Mouse (Mus musculus): ENCODE data around the gene Rph3a. TPM values are rescaled to one million over a fixed set of nuclear protein-coding genes. Genes with fewer than 3 reads are reported as not detected.
"Not testable (repeated sequence)": the region's sequence is repeated elsewhere in the genome, so short reads cannot be mapped to it uniquely, and the experiment has no call there.

Gene Rph3a
- polyA plus RNA-seq, 1 experiment from 2014 or later = 7.7 TPM

GRCm38 (mm10) chr5:120900666-120901065, 109.2 kb downstream of the Rph3a start:
- no peak overlapping the region for H3K9ac ChIP-seq
- WGBS = 57% methylated on average over 1 of the region's 1 CpGs

GRCm38 (mm10) chr5:120898726-120899125, 111.2 kb downstream of the Rph3a start:
- Histone ChIP-seq H3K4me2 (no peak overlapping the region), H3K27ac (no peak overlapping the region), H3K27me3 (no peaks in the 10 kb centered on the region), H3K9me3 (replicated peaks) (no peaks in the 10 kb centered on the region; the same call in 1 of the 2 replicates), H3K4me3 (no peak overlapping the region), H3K36me3 (ENCODE audit: poor library complexity, severe bottlenecking) (no peaks in the 10 kb centered on the region), H3K9ac (no peak overlapping the region), H3K4me1 (no peaks in the 10 kb centered on the region)
- ATAC-seq = no peak

More at GRCm38 (mm10) chr5:120900666-120901065, 109.2 kb downstream of the Rph3a start:
- Histone ChIP-seq H3K9me3 (replicated peaks) (no peaks in the 10 kb centered on the region; the same call in 1 of the 2 replicates), H3K27ac (no peak overlapping the region), H3K4me1 (no peaks in the 10 kb centered on the region), H3K4me3 (no peak overlapping the region), H3K27me3 (no peaks in the 10 kb centered on the region), H3K36me3 (ENCODE audit: poor library complexity, severe bottlenecking) (no peaks in the 10 kb centered on the region), H3K4me2 (no peak overlapping the region)
- no peak for ATAC-seq

DNA sequence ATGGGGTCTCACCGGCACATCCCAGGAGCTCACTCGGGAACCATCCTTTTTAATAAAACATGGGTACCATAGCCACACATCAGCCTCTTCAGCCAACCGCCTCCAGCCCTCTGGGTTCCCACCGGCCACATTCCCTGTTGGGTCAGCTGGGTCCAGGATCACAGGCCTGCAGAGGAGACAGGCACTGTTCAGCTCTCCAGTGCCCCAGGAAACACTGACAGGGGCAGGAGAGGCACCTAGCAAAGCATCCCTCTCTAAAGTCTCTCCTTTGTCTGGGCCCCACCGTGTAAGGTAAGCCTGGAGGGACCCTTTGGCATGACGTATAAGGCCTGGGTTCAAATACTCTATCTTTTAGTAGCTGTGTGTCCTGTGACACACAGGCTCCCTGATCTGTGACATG, 111.6 kb downstream of the Rph3a start:
- H3K36me3 ChIP-seq (ENCODE audit: poor library complexity, severe bottlenecking) = no peaks in the 10 kb centered on the region
- 90% methylated on average over 6 of the region's 6 CpGs for WGBS
- H3K4me2 ChIP-seq = no peak overlapping the region
- ATAC-seq = no peak
- H3K9ac ChIP-seq = no peak overlapping the region
- no peaks in the 10 kb centered on the region for H3K4me1 ChIP-seq
- no peaks in the 10 kb centered on the region for H3K27me3 ChIP-seq
- no peak overlapping the region for H3K27ac ChIP-seq
- no peaks in the 10 kb centered on the region; the same call in 1 of the 2 replicates for H3K9me3 ChIP-seq (replicated peaks)
- no peak overlapping the region for H3K4me3 ChIP-seq

DNA sequence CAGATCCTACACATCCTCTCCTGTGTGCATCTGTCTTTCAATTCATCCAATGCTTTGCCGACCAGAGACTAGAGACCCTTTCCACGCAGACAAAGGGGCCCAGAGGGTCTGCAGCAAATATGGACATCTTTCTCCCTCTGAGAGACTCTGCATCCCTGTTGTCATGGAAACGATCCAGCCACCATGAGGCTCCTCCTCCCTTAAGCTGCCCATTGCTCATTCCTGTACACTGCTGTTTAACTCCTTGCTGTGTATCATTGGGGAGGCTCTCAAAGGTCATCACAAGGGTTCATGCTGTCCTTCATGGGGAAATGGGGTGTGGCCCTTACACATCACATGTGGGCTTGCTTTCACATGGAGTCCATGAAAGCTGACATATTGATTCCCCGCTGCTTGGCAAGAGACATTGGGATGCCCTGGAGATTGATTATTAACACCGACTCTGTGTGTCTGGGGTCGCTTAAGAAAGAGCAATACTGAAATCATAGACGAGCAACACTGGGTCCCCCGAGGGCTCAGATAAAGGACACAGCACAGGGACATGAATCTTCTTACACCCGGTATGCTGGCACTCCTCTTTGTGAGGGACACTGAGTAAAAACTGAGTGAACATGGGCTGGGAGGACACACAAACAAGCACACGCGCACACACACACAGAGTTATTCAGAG, 114.5 kb downstream of the Rph3a start:
- no peaks in the 10 kb centered on the region for H3K36me3 ChIP-seq (ENCODE audit: poor library complexity, severe bottlenecking)
- no peak for ATAC-seq
- 87% methylated on average over 11 of the region's 11 CpGs for WGBS
- no peaks in the 10 kb centered on the region for H3K4me1 ChIP-seq
- no peaks in the 10 kb centered on the region; the same call in 1 of the 2 replicates for H3K9me3 ChIP-seq (replicated peaks)
- H3K27ac ChIP-seq = no peak overlapping the region
- no peak overlapping the region for H3K4me3 ChIP-seq
- H3K4me2 ChIP-seq = no peak overlapping the region
- H3K27me3 ChIP-seq = no peaks in the 10 kb centered on the region
- no peak overlapping the region for H3K9ac ChIP-seq

DNA sequence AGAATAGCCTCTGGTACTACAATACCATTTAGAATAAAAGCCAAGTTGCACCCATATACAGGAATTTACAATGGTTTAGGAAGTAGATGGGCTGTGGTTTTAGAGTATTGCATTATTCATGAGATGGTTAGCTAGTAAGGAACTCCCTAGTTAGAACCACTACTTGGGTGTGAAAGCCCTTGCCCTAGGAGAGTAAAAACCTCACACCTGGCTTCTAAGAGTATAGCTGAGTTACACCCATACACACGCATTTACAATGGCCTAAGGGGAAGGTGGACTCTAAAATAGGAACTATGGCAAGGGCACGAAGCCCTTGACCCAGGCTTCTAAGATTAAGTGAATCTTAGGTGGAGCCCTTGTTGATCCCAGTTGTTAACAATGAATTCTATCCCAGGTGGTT, 115.2 kb downstream of the Rph3a start:
- not testable (repeated sequence) for H3K9me3 ChIP-seq (replicated peaks); H3K9ac ChIP-seq; ATAC-seq; H3K36me3 ChIP-seq (ENCODE audit: poor library complexity, severe bottlenecking); H3K27me3 ChIP-seq; H3K4me3 ChIP-seq; H3K4me2 ChIP-seq; H3K4me1 ChIP-seq; H3K27ac ChIP-seq
- 87% methylated on average over 2 of the region's 2 CpGs for WGBS

DNA sequence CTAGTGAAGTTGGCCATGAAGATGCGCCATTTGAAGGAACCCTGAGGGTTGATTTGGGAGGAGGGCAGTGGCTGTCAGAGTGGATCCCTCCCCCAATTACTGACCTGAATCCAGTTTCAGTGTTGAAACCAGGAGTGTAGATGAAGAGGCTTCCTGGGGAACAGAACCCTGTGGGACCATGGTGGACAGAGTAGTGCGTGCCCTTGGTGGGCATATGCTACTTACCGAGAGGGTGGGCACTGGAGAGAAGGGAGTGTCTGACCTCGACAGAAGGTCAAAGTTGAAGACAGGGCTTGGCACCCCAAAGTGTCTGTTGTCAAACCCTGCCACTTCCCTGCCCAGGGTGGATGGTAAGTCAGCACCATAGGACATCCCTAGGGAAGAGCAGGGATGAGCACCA, 116.0 kb downstream of the Rph3a start:
- ATAC-seq = not testable (repeated sequence)

GRCm38 (mm10) chr5:120892243-120892660, 117.6 kb downstream of the Rph3a start:
- Histone ChIP-seq H3K27me3 (no peaks in the 10 kb centered on the region), H3K9ac (no peak overlapping the region), H3K36me3 (ENCODE audit: poor library complexity, severe bottlenecking) (no peaks in the 10 kb centered on the region), H3K4me3 (no peak overlapping the region), H3K4me1 (no peaks in the 10 kb centered on the region), H3K9me3 (replicated peaks) (no peaks in the 10 kb centered on the region), H3K4me2 (no peak overlapping the region), H3K27ac (no peak overlapping the region)
- ATAC-seq = no peak
- WGBS = 79% methylated on average over 2 of the region's 2 CpGs

More for the DNA sequence above, 116.0 kb downstream of the Rph3a start:
- not testable (repeated sequence) for H3K4me2 ChIP-seq; H3K4me1 ChIP-seq; H3K9me3 ChIP-seq (replicated peaks); H3K27me3 ChIP-seq; H3K27ac ChIP-seq; H3K9ac ChIP-seq; H3K4me3 ChIP-seq; H3K36me3 ChIP-seq (ENCODE audit: poor library complexity, severe bottlenecking)
- 94% methylated on average over 4 of the region's 4 CpGs for WGBS

- 84% methylated on average over 2 of the region's 2 CpGs for WGBS
- H3K27ac ChIP-seq; H3K4me1 ChIP-seq; H3K4me3 ChIP-seq; ATAC-seq; H3K27me3 ChIP-seq; H3K36me3 ChIP-seq (ENCODE audit: poor library complexity, severe bottlenecking); H3K9me3 ChIP-seq (replicated peaks); H3K4me2 ChIP-seq; H3K9ac ChIP-seq: not testable (repeated sequence)
Measured at GRCm38 (mm10) chr5:120891566-120892242, 118.2 kb downstream of the Rph3a start.

- ATAC-seq = no peak
- Histone ChIP-seq H3K27me3 (no peaks in the 10 kb centered on the region), H3K9me3 (replicated peaks) (no peaks in the 10 kb centered on the region), H3K4me2 (no peak overlapping the region), H3K4me1 (no peaks in the 10 kb centered on the region), H3K9ac (no peak overlapping the region), H3K36me3 (ENCODE audit: poor library complexity, severe bottlenecking) (no peaks in the 10 kb centered on the region), H3K4me3 (no peak overlapping the region), H3K27ac (no peak overlapping the region)
- 52% methylated on average over 3 of the region's 3 CpGs for WGBS
Measured at GRCm38 (mm10) chr5:120890991-120891390, 118.9 kb downstream of the Rph3a start.

Other genes with a start within 250 kb of the Rph3a start
- gene Oas3, start 232.4 kb downstream of the Rph3a start, polyA plus RNA-seq (2015; fragmentation: Nextera tagmentation; extraction: Ambion mirVana) = 0.11 and 0.17 TPM in 2 replicates
- gene Oas1e, start 214.6 kb downstream of the Rph3a start, polyA plus RNA-seq (2015; fragmentation: Nextera tagmentation; extraction: Ambion mirVana) = not detected in 2 replicates
- gene Oas1c, start 197.6 kb downstream of the Rph3a start, polyA plus RNA-seq (2015; fragmentation: Nextera tagmentation; extraction: Ambion mirVana) = 0.26 and 0.60 TPM in 2 replicates
- not detected in 2 replicates for gene Oas1f, start 162.7 kb downstream of the Rph3a start, polyA plus RNA-seq (2015; fragmentation: Nextera tagmentation; extraction: Ambion mirVana)
- gene Oas1h, start 148.7 kb downstream of the Rph3a start, polyA plus RNA-seq (2015; fragmentation: Nextera tagmentation; extraction: Ambion mirVana) = not detected in 2 replicates
- gene Oas1g, start 122.5 kb downstream of the Rph3a start, polyA plus RNA-seq (2015; fragmentation: Nextera tagmentation; extraction: Ambion mirVana) = 0.12 TPM in 1 of 2 replicates, not detected in the other
- 0.26 and 0.53 TPM in 2 replicates for gene Oas1a, start 102.6 kb downstream of the Rph3a start, polyA plus RNA-seq (2015; fragmentation: Nextera tagmentation; extraction: Ambion mirVana)
- gene Oas1d, start 95.6 kb downstream of the Rph3a start, polyA plus RNA-seq (2015; fragmentation: Nextera tagmentation; extraction: Ambion mirVana) = not detected in 2 replicates
- 27.8 and 28.4 TPM in 2 replicates for gene Ptpn11, start 181.3 kb upstream of the Rph3a start, polyA plus RNA-seq (2015; fragmentation: Nextera tagmentation; extraction: Ambion mirVana)
- 466 and 500 TPM in 2 replicates for gene Rpl6, start 194.4 kb upstream of the Rph3a start, polyA plus RNA-seq (2015; fragmentation: Nextera tagmentation; extraction: Ambion mirVana)
- 12.6 and 13.4 TPM in 2 replicates for gene Hectd4, start 210.1 kb upstream of the Rph3a start, polyA plus RNA-seq (2015; fragmentation: Nextera tagmentation; extraction: Ambion mirVana)